Mouse (Mus musculus): ENCODE results near the gene Bri3bp. TPM values are rescaled to one million over a fixed set of nuclear protein-coding genes. Genes with fewer than 3 reads are reported as not detected.

Gene Bri3bp
- total and polyA plus RNA-seq, 2 experiments from 2014 or later: 27.8 to 65.8 TPM

DNA sequence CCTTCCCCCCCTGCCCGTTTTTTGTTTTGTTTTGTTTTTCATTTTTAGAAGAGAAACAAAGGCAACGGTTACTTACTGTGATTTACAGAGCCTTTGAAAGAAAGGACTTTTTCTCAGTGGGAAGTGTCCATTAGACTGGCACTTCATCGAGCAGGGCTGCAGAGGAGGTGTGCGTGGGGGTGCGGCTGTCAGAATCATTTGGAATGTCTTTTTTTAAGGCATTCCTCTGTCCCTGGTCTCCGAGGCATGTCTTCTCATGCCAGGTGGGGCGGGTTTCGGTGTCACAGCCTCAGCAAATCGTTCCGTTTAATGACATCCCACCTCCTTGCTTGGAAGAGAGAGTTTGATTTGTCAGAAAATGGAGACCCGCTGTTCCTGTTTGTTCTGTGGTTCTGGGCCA lies 63.3 kb downstream of the Bri3bp start:
- no peak for ATAC-seq (ENCODE audit: insufficient read depth, low read depth)
- Histone ChIP-seq H3K36me3 (replicated peaks; ENCODE audit: control insufficient read depth, insufficient read depth, low read length) (peaks cover 21% of the 10 kb centered on the region; the same call in 1 of the 2 replicates), H3K9ac (replicated peaks; ENCODE audit: low read depth, low read length) (no peak overlapping the region), H3K9me3 (replicated peaks; ENCODE audit: control insufficient read depth, low read length) (no peaks in the 10 kb centered on the region), H3K27ac (ENCODE audit: low read depth) (no peak overlapping the region), H3K27me3 (ENCODE audit: control insufficient read depth, insufficient read depth, low read length) (no peaks in the 10 kb centered on the region), H3K4me1 (ENCODE audit: control insufficient read depth, insufficient read depth) (no peaks in the 10 kb centered on the region), H3K4me2 (ENCODE audit: low read depth, low read length) (no peak overlapping the region), H3K4me3 (ENCODE audit: low read depth, low read length) (no peak overlapping the region)
- DNase-seq (ENCODE audit: low spot score): no peak
- TF ChIP-seq CTCF (IDR thresholded peaks at IDR 0.05; ENCODE audit: low read depth): no peak
- TF ChIP-seq EP300 (IDR thresholded peaks at IDR 0.05; ENCODE audit: low read depth): no peak
- 81% methylated on average over 11 of the region's 11 CpGs for WGBS

DNA sequence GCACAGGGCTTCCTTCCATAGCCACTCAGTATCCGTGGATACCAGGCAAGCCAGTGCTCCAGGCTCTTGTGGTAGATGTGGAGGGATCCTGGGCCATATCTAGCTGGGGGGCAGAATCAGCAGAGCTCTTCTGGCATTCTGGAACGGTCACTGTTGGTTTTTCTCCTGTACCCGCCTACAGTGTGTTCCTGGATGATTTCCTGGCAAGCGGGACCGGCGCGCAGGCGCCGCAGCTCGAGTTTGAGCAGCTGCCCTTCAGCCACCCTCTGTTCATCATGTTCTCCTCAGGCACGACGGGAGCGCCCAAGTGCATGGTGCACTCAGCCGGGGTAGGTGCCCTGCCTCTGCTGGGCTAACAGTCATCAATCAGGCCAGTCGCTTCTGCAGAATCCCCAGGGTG lies 64.6 kb downstream of the Bri3bp start:
- no peak overlapping the region for H3K9ac ChIP-seq (replicated peaks; ENCODE audit: low read depth, low read length)
- WGBS: 88% methylated on average over 15 of the region's 15 CpGs
- H3K4me3 ChIP-seq (ENCODE audit: low read depth, low read length): no peak overlapping the region
- ATAC-seq (ENCODE audit: insufficient read depth, low read depth) (no peak), DNase-seq (ENCODE audit: low spot score) (no peak)
- H3K36me3 ChIP-seq (replicated peaks; ENCODE audit: control insufficient read depth, insufficient read depth, low read length): peaks cover 21% of the 10 kb centered on the region; the same call in 1 of the 2 replicates
- no peaks in the 10 kb centered on the region for H3K9me3 ChIP-seq (replicated peaks; ENCODE audit: control insufficient read depth, low read length)
- H3K4me1 ChIP-seq (ENCODE audit: control insufficient read depth, insufficient read depth): no peaks in the 10 kb centered on the region
- no peak overlapping the region for H3K4me2 ChIP-seq (ENCODE audit: low read depth, low read length)
- H3K27ac ChIP-seq (ENCODE audit: low read depth): no peak overlapping the region
- no peaks in the 10 kb centered on the region for H3K27me3 ChIP-seq (ENCODE audit: control insufficient read depth, insufficient read depth, low read length)
- TF ChIP-seq EP300 (IDR thresholded peaks at IDR 0.05; ENCODE audit: low read depth) (no peak), CTCF (IDR thresholded peaks at IDR 0.05; ENCODE audit: low read depth) (no peak)

DNA sequence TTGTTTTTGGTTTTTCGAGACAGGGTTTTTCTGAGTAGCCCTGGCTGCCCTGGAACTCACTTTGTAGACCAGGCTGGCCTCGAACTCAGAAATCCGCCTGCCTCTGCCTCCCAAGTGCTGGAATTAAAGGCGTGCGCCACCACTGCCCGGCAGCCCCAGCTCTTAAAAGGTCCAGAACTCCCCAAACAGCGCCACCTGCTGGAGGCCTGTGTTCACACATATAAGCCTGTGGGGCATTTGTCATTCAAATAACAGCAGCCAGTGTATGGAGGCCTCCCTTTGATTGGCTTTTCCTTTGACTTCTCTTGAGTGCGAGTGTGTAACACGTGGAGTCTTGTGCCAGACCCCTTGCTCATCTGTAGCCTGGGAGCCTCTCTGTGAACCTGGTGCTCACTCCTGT lies 66.2 kb downstream of the Bri3bp start:
- H3K36me3 ChIP-seq (replicated peaks; ENCODE audit: control insufficient read depth, insufficient read depth, low read length): peaks cover 24% of the 10 kb centered on the region; the same call in 1 of the 2 replicates
- H3K4me1 ChIP-seq (ENCODE audit: control insufficient read depth, insufficient read depth): no peaks in the 10 kb centered on the region
- ATAC-seq (ENCODE audit: insufficient read depth, low read depth): no peak

DNA sequence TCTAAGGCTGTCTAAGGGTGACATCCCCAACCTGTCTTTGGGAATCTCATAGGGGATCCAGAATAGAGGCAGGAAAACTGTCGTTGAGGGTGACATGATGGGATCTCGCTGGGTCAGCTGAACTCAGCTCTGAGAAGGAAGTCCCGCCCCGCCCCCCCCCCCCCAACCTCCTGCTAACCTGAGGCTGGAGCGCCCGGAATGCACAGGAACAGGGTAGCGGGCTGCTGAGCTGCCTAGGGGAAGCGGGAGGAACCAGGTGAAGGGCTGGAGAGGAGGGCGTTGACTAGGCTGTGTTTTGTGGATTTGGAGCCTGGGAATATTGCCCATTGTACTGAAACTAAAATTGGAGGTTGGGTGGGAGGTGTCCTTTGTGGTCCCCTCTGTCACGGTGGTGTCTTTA lies 66.6 kb downstream of the Bri3bp start:
- DNase-seq (ENCODE audit: low spot score) (no peak), ATAC-seq (ENCODE audit: insufficient read depth, low read depth) (no peak)
- Histone ChIP-seq H3K36me3 (replicated peaks; ENCODE audit: control insufficient read depth, insufficient read depth, low read length) (peaks cover 28% of the 10 kb centered on the region; the same call in 1 of the 2 replicates), H3K4me2 (ENCODE audit: low read depth, low read length) (no peak overlapping the region), H3K27ac (ENCODE audit: low read depth) (no peak overlapping the region), H3K9ac (replicated peaks; ENCODE audit: low read depth, low read length) (no peak overlapping the region), H3K4me3 (ENCODE audit: low read depth, low read length) (no peak overlapping the region), H3K4me1 (ENCODE audit: control insufficient read depth, insufficient read depth) (no peaks in the 10 kb centered on the region), H3K9me3 (replicated peaks; ENCODE audit: control insufficient read depth, low read length) (no peaks in the 10 kb centered on the region), H3K27me3 (ENCODE audit: control insufficient read depth, insufficient read depth, low read length) (no peaks in the 10 kb centered on the region)
- TF ChIP-seq EP300 (IDR thresholded peaks at IDR 0.05; ENCODE audit: low read depth): no peak
- TF ChIP-seq CTCF (IDR thresholded peaks at IDR 0.05; ENCODE audit: low read depth): no peak
- 94% methylated on average over 10 of the region's 10 CpGs for WGBS

More for the DNA sequence above, 66.2 kb downstream of the Bri3bp start:
- no peak for DNase-seq (ENCODE audit: low spot score)
- Histone ChIP-seq H3K9me3 (replicated peaks; ENCODE audit: control insufficient read depth, low read length) (no peaks in the 10 kb centered on the region), H3K4me3 (ENCODE audit: low read depth, low read length) (no peak overlapping the region), H3K9ac (replicated peaks; ENCODE audit: low read depth, low read length) (no peak overlapping the region), H3K27ac (ENCODE audit: low read depth) (no peak overlapping the region), H3K4me2 (ENCODE audit: low read depth, low read length) (no peak overlapping the region), H3K27me3 (ENCODE audit: control insufficient read depth, insufficient read depth, low read length) (no peaks in the 10 kb centered on the region)
- WGBS: 91% methylated on average over 9 of the region's 9 CpGs
- TF ChIP-seq CTCF (IDR thresholded peaks at IDR 0.05; ENCODE audit: low read depth) (no peak), EP300 (IDR thresholded peaks at IDR 0.05; ENCODE audit: low read depth) (no peak)

DNA sequence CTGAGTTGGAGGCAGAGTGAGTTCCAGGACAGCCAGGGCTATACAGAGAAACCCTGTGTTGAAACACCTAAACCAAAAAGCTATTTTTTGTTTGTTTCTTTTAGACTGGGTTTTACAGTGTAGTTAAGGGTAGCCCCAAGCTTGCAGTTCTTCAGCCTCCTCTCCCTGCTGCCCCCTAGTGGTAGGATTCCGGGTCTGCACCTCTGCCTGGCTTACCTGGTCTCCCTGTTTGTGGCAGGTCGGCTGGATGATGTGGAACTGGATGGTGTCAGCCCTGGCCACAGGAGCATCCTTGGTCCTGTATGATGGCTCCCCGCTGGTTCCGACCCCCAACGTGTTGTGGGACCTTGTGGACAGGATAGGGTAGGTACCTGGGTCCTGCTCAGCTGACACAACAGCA lies 68.2 kb downstream of the Bri3bp start:
- Histone ChIP-seq H3K4me1 (ENCODE audit: control insufficient read depth, insufficient read depth) (no peaks in the 10 kb centered on the region), H3K9me3 (replicated peaks; ENCODE audit: control insufficient read depth, low read length) (no peaks in the 10 kb centered on the region), H3K27ac (ENCODE audit: low read depth) (no peak overlapping the region), H3K4me2 (ENCODE audit: low read depth, low read length) (no peak overlapping the region), H3K27me3 (ENCODE audit: control insufficient read depth, insufficient read depth, low read length) (no peaks in the 10 kb centered on the region), H3K4me3 (ENCODE audit: low read depth, low read length) (no peak overlapping the region), H3K9ac (replicated peaks; ENCODE audit: low read depth, low read length) (no peak overlapping the region), H3K36me3 (replicated peaks; ENCODE audit: control insufficient read depth, insufficient read depth, low read length) (peaks cover 35% of the 10 kb centered on the region; the same call in 1 of the 2 replicates)
- no peak for TF ChIP-seq EP300 (IDR thresholded peaks at IDR 0.05; ENCODE audit: low read depth)
- TF ChIP-seq CTCF (IDR thresholded peaks at IDR 0.05; ENCODE audit: low read depth): peak; percentile 66
- WGBS: 56% methylated on average over 5 of the region's 5 CpGs
- peak; percentile 15; the same call in 1 of the 2 replicates for ATAC-seq (ENCODE audit: insufficient read depth, low read depth)
- no peak for DNase-seq (ENCODE audit: low spot score)

Small RNA genes lying within 50 kb of the gene (microRNA-seq; reads per million reads assigned to microRNA genes)
- not detected for gene Gm27551

Other genes starting within 250 kb of the Bri3bp start
- gene Scarb1, start 100.5 kb upstream of the Bri3bp start, total RNA-seq (2014; rRNA removed; ENCODE audit: low replicate concordance): 79.8 and 84.2 TPM in 2 replicates
- gene Scarb1, start 100.5 kb upstream of the Bri3bp start, polyA plus RNA-seq (2015; fragmentation: Nextera tagmentation; extraction: Ambion mirVana): 53.7 and 58.2 TPM in 2 replicates
- gene Gm10382, start 52.2 kb upstream of the Bri3bp start, total RNA-seq (2014; rRNA removed; ENCODE audit: low replicate concordance): not detected in 2 replicates
- gene Gm10382, start 52.2 kb upstream of the Bri3bp start, polyA plus RNA-seq (2015; fragmentation: Nextera tagmentation; extraction: Ambion mirVana): 0.32 and 0.78 TPM in 2 replicates
- 889 and 1,003 TPM in 2 replicates for gene Ubc, start 51.4 kb upstream of the Bri3bp start, total RNA-seq (2014; rRNA removed; ENCODE audit: low replicate concordance)
- gene Ubc, start 51.4 kb upstream of the Bri3bp start, polyA plus RNA-seq (2015; fragmentation: Nextera tagmentation; extraction: Ambion mirVana): 742 and 892 TPM in 2 replicates
- gene Dhx37, start 7.4 kb upstream of the Bri3bp start, total RNA-seq (2014; rRNA removed; ENCODE audit: low replicate concordance): 5.9 and 16.2 TPM in 2 replicates
- 5.5 and 6.8 TPM in 2 replicates for gene Dhx37, start 7.4 kb upstream of the Bri3bp start, polyA plus RNA-seq (2015; fragmentation: Nextera tagmentation; extraction: Ambion mirVana)
- 6.7 and 13.9 TPM in 2 replicates for gene Aacs, start 34.2 kb downstream of the Bri3bp start, total RNA-seq (2014; rRNA removed; ENCODE audit: low replicate concordance)
- gene Aacs, start 34.2 kb downstream of the Bri3bp start, polyA plus RNA-seq (2015; fragmentation: Nextera tagmentation; extraction: Ambion mirVana): 4.8 and 5.4 TPM in 2 replicates
- gene Tmem132b, start 90.2 kb downstream of the Bri3bp start, total RNA-seq (2014; rRNA removed; ENCODE audit: low replicate concordance): 0.04 TPM in 2 replicates
- gene Tmem132b, start 90.2 kb downstream of the Bri3bp start, polyA plus RNA-seq (2015; fragmentation: Nextera tagmentation; extraction: Ambion mirVana): not detected in 2 replicates